Mouse (Mus musculus): ENCODE measurements around the gene Gpr150. TPM values are rescaled to one million over a fixed set of nuclear protein-coding genes. Genes with fewer than 3 reads are reported as not detected.
A peak's percentile ranks its signal among the peaks of the same experiment; 100 is the strongest.

Gpr150 gene
- polyA plus RNA-seq, 1 experiment from 2014 or later, result 1.8 TPM

GRCm38 (mm10) chr13:76018844-76019400 is 37.9 kb downstream of the Gpr150 start:
- no peak overlapping the region; the same call in 1 of the 2 replicates for H3K27ac ChIP-seq (ENCODE audit: low read length)
- ATAC-seq (ENCODE audit: low read depth), result no peak
- peak overlapping the region; percentile 82 for H3K9ac ChIP-seq (ENCODE audit: low read depth, low read length)

GRCm38 (mm10) chr13:76017974-76018843 is 38.6 kb downstream of the Gpr150 start, which contains the start of gene Rfesd:
TSS of gene Rfesd (minus strand) at chr13:76018719.
- Histone ChIP-seq H3K36me3 (ENCODE audit: control insufficient read depth, insufficient read depth) (no peaks in the 10 kb centered on the region; the same call in 1 of the 2 replicates), H3K9ac (ENCODE audit: low read depth, low read length) (peak within 1 kb of the TSS; percentile 82), H3K4me2 (ENCODE audit: low read depth, low read length) (peak within 1 kb of the TSS; percentile 82), H3K4me1 (ENCODE audit: control insufficient read depth, low read depth, low read length) (peaks cover 3% of the 10 kb centered on the region), H3K9me3 (replicated peaks; ENCODE audit: control insufficient read depth, low read length) (no peaks in the 10 kb centered on the region), H3K4me3 (ENCODE audit: low read depth, low read length) (peak within 1 kb of the TSS; percentile 81), H3K27me3 (ENCODE audit: control insufficient read depth, insufficient read depth, low read depth, low read length) (no peaks in the 10 kb centered on the region), H3K27ac (ENCODE audit: low read length) (peak within 1 kb of the TSS; percentile 96)
- under 1% methylated on average over 50 of the region's 50 CpGs for WGBS (ENCODE audit: insufficient replicate concordance)
- ATAC-seq (ENCODE audit: low read depth), result peak; percentile 87

More at GRCm38 (mm10) chr13:76018844-76019400, 37.9 kb downstream of the Gpr150 start:
- Histone ChIP-seq H3K4me3 (ENCODE audit: low read depth, low read length) (peak overlapping the region; percentile 81), H3K36me3 (ENCODE audit: control insufficient read depth, insufficient read depth) (no peaks in the 10 kb centered on the region), H3K4me2 (ENCODE audit: low read depth, low read length) (peak overlapping the region; percentile 82), H3K27me3 (ENCODE audit: control insufficient read depth, insufficient read depth, low read depth, low read length) (no peaks in the 10 kb centered on the region), H3K4me1 (ENCODE audit: control insufficient read depth, low read depth, low read length) (peaks cover 3% of the 10 kb centered on the region; the same call in 1 of the 2 replicates), H3K9me3 (replicated peaks; ENCODE audit: control insufficient read depth, low read length) (no peaks in the 10 kb centered on the region)
- WGBS (ENCODE audit: insufficient replicate concordance), result 30% methylated on average over 5 of the region's 5 CpGs

- Histone ChIP-seq H3K4me1 (ENCODE audit: control insufficient read depth, low read depth, low read length) (peaks cover 8% of the 10 kb centered on the region), H3K4me3 (ENCODE audit: low read depth, low read length) (peak overlapping the region; percentile 81), H3K4me2 (ENCODE audit: low read depth, low read length) (peak overlapping the region; percentile 82), H3K27me3 (ENCODE audit: control insufficient read depth, insufficient read depth, low read depth, low read length) (no peaks in the 10 kb centered on the region), H3K36me3 (ENCODE audit: control insufficient read depth, insufficient read depth) (no peaks in the 10 kb centered on the region; the same call in 1 of the 2 replicates), H3K27ac (ENCODE audit: low read length) (peak overlapping the region; percentile 96), H3K9ac (ENCODE audit: low read depth, low read length) (peak overlapping the region; percentile 82), H3K9me3 (replicated peaks; ENCODE audit: control insufficient read depth, low read length) (no peaks in the 10 kb centered on the region)
- WGBS (ENCODE audit: insufficient replicate concordance), result 10% methylated on average over 4 of the region's 4 CpGs
- peak; percentile 81 for ATAC-seq (ENCODE audit: low read depth)
Observed at GRCm38 (mm10) chr13:76017465-76017864, 39.3 kb downstream of the Gpr150 start.

- Histone ChIP-seq H3K4me1 (ENCODE audit: control insufficient read depth, low read depth, low read length) (peaks cover 16% of the 10 kb centered on the region), H3K9ac (ENCODE audit: low read depth, low read length) (no peak overlapping the region), H3K27me3 (ENCODE audit: control insufficient read depth, insufficient read depth, low read depth, low read length) (no peaks in the 10 kb centered on the region), H3K27ac (ENCODE audit: low read length) (no peak overlapping the region), H3K4me3 (ENCODE audit: low read depth, low read length) (no peak overlapping the region), H3K36me3 (ENCODE audit: control insufficient read depth, insufficient read depth) (no peaks in the 10 kb centered on the region; the same call in 1 of the 2 replicates), H3K9me3 (replicated peaks; ENCODE audit: control insufficient read depth, low read length) (no peaks in the 10 kb centered on the region), H3K4me2 (ENCODE audit: low read depth, low read length) (peak overlapping the region; percentile 44)
- ATAC-seq (ENCODE audit: low read depth), result no peak
- WGBS (ENCODE audit: insufficient replicate concordance), result 15% methylated on average over 2 of the region's 2 CpGs
Observed at GRCm38 (mm10) chr13:76014511-76014910, 42.3 kb downstream of the Gpr150 start.

Other genes with a start within 250 kb of the Gpr150 start
- gene Glrx, start 217.1 kb downstream of the Gpr150 start, polyA plus RNA-seq (2015; fragmentation: Nextera tagmentation; extraction: Ambion mirVana), result 44.7 and 49.9 TPM in 2 replicates
- 3.6 and 4.0 TPM in 2 replicates for gene Rhobtb3, start 113.1 kb downstream of the Gpr150 start, polyA plus RNA-seq (2015; fragmentation: Nextera tagmentation; extraction: Ambion mirVana)
- gene Spata9, start 89.8 kb downstream of the Gpr150 start, polyA plus RNA-seq (2015; fragmentation: Nextera tagmentation; extraction: Ambion mirVana), result 0.47 and 0.49 TPM in 2 replicates
- gene Rfesd, start 38.3 kb downstream of the Gpr150 start, polyA plus RNA-seq (2015; fragmentation: Nextera tagmentation; extraction: Ambion mirVana), result 120 and 140 TPM in 2 replicates
- gene Arsk, start 41.7 kb upstream of the Gpr150 start, polyA plus RNA-seq (2015; fragmentation: Nextera tagmentation; extraction: Ambion mirVana), result 2.5 and 2.9 TPM in 2 replicates
- 4.3 and 5.1 TPM in 2 replicates for gene Ttc37, start 41.7 kb upstream of the Gpr150 start, polyA plus RNA-seq (2015; fragmentation: Nextera tagmentation; extraction: Ambion mirVana)
- not detected in 2 replicates for gene Fam81b, start 248.1 kb upstream of the Gpr150 start, polyA plus RNA-seq (2015; fragmentation: Nextera tagmentation; extraction: Ambion mirVana)